Mouse (Mus musculus) stomach, embryonic 14.5 days (tissue): Measurements from ENCODE around the gene Sh3bp2. TPM values are rescaled to one million over a fixed set of nuclear protein-coding genes. Genes with fewer than 3 reads are reported as not detected.

Source experiments
- ATAC-seq: fragments of 200-750 bp; cut with Nextera tagmentation; 2 replicates; pipeline ENCODE4 v1.8.0; 2017; ENCODE audit warnings: low read depth, moderate TSS enrichment; ENCODE audit not compliant: insufficient number of reproducible peaks, insufficient read depth, low FRiP score
- H3K27ac ChIP-seq: fragments of 300-500 bp; sonication (generic); 2 replicates; pipeline ENCODE4 v1.5.1; 2014; ENCODE audit warnings: mild to moderate bottlenecking, low read length, moderate library complexity, mixed read lengths
- H3K27me3 ChIP-seq: fragments of 300-500 bp; sonication (generic); 2 replicates; pipeline ENCODE4 v1.6.1; 2014; ENCODE audit warnings: low read length, control low read depth, mixed read lengths; ENCODE audit not compliant: control insufficient read depth, insufficient read depth
- H3K36me3 ChIP-seq: fragments of 300-500 bp; sonication (generic); 2 replicates; pipeline ENCODE4 v1.6.1; 2014; ENCODE audit warnings: mild to moderate bottlenecking, control low read depth, low read length, moderate library complexity, mixed read lengths; ENCODE audit not compliant: control insufficient read depth, insufficient read depth
- H3K4me1 ChIP-seq: fragments of 300-500 bp; sonication (generic); 2 replicates; pipeline ENCODE4 v1.6.1; 2014; ENCODE audit warnings: low read length, control low read depth, mixed read lengths; ENCODE audit not compliant: control insufficient read depth, insufficient read depth
- H3K4me2 ChIP-seq: fragments of 300-500 bp; sonication (generic); replicated peaks from 2 replicates; pipeline ENCODE4 v1.6.1; 2014; ENCODE audit warnings: low read depth, low read length, control low read depth
- H3K4me3 ChIP-seq: fragments of 300-500 bp; sonication (generic); 2 replicates; pipeline ENCODE4 v1.5.1; 2014; ENCODE audit warnings: low read depth, low read length, control low read depth
- H3K9ac ChIP-seq: fragments of 300-500 bp; sonication (generic); replicated peaks from 2 replicates; pipeline ENCODE4 v1.6.1; 2014; ENCODE audit warnings: low read depth, mild to moderate bottlenecking, control low read depth, low read length, moderate library complexity, mixed read lengths
- H3K9me3 ChIP-seq: fragments of 300-500 bp; sonication (generic); 2 replicates; pipeline ENCODE4 v1.6.1; 2016; ENCODE audit warnings: low read depth, low read length, control low read depth; ENCODE audit not compliant: control insufficient read depth
- WGBS: fragments of 180-500 bp; shearing (Covaris S2); extraction: QIAGEN DNeasy Blood & Tissue Kit; methylation state at CpG from one replicate; pipeline ENCODE4 v1.1.7; 2014; 5-methylcytosine and 5-hydroxymethylcytosine counted together
- polyA plus RNA-seq: library from polyadenylated mRNA; unstranded; fragments of >200 nt; fragmentation: Nextera tagmentation; extraction: Ambion mirVana; gene quantifications from 2 replicates; pipeline ENCODE4 v1.2.1, GENCODE M21; 2014

The Sh3bp2 gene
- polyA plus RNA-seq: 8.5 and 9.4 TPM in 2 replicates

DNA sequence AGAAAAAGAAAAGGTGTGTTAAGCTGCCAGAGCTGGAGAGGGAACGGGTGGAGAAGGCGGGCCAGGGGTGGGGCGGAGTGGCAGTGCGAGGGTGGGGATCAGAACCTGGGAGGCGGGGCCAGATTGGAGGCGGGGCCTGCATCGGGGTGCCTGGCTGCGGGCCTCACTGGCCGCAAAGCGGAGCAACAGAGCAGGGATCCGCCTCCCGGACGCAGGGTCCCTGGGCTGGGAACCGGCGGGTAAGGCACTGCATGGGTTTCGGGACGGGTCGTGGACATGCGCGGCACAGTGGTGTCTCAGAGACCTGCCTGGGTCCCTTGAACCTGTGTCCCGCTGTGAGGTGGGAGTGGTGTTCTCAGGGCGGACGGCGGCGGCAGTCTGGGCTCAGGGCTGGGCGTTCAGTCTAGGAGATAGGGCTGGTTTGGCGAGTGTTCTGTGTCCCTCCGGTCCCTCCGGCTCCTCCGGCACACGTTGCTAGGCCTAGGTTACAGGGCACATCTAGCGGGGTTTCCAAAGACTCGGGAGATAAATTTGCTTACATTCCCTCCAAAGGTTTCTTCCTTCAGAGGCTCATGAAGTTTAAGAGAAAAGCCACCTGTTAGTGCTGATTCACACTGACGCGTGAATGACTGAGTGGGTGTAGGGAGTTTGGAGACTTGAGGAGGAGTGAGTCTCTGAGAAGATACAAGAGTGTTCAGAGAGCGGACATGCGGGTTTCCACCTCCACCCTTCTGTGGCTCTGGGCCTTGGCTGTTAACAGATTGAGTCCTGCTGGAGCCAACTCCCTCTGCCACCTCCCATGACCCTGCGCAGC is at the start of gene Sh3bp2:
Gene Sh3bp2 (plus strand): TSS at position 176 of the 814 bp plus-strand sequence.
- Histone ChIP-seq H3K4me1 (peaks cover 3% of the 10 kb centered on the region; the same call in 1 of the 2 replicates), H3K27ac (no peak within 1 kb of the TSS), H3K4me3 (peak within 1 kb of the TSS; percentile 48), H3K36me3 (no peaks in the 10 kb centered on the region), H3K27me3 (no peaks in the 10 kb centered on the region), H3K4me2 (peak within 1 kb of the TSS; percentile 62), H3K9ac (0 out of 2 replicates have a peak within 1 kb of the TSS, but pooled peaks have one; percentile 42), H3K9me3 (no peaks in the 10 kb centered on the region)
- peak; percentile 94 for ATAC-seq
- WGBS: 2% methylated on average over 38 of the region's 38 CpGs

DNA sequence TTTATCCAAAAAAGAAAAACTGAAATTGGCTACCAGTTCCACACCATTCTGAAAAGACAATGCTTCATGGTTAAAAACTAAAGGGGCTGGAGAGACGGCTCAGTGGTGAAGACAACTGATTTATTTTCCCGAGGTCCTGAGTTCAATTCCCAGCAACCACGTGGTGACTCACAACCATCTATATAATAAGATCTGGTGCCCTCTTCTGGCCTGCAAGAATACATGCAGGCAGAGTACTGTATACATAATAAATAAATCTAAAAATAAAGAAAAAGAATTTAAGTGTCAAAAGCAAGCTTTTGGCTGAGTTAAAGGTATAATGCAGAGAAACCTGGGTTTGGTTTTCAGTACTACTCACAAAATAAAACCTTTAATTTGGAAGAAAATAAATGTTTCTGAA is 44.7 kb upstream of the Sh3bp2 start:
- H3K9ac ChIP-seq: no peak overlapping the region
- no peak overlapping the region for H3K4me2 ChIP-seq
- peaks cover 60% of the 10 kb centered on the region for H3K36me3 ChIP-seq
- H3K9me3 ChIP-seq: no peaks in the 10 kb centered on the region
- H3K27me3 ChIP-seq: no peaks in the 10 kb centered on the region
- no peaks in the 10 kb centered on the region for H3K4me1 ChIP-seq
- 86% methylated on average over 3 of the region's 3 CpGs for WGBS
- ATAC-seq: no peak
- H3K4me3 ChIP-seq: no peak overlapping the region
- H3K27ac ChIP-seq: no peak overlapping the region

DNA sequence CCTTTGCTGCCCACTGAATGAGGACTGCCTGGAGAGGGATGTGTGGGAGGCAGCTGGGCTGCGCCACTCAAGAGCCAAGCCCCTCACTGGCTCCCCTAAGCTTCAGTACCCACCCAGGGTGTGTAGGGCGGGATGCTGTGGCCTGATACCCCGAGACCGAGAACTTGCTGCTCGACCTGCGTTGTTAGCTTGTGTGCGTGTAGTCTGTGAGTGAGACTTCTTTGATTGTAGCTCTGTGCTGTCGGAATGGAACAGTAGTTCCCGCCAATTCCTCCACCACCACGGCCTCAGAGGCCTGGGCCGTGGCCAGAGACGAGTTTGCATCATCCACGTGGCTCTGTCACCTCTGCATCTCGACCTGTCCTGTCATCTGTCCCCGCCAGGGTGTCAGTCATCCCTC is 39.9 kb upstream of the Sh3bp2 start:
- 91% methylated on average over 15 of the region's 15 CpGs for WGBS
- ATAC-seq: no peak
- no peaks in the 10 kb centered on the region for H3K27me3 ChIP-seq
- no peak overlapping the region for H3K4me3 ChIP-seq
- no peaks in the 10 kb centered on the region for H3K4me1 ChIP-seq
- H3K9ac ChIP-seq: no peak overlapping the region
- peaks cover 24% of the 10 kb centered on the region for H3K36me3 ChIP-seq
- H3K4me2 ChIP-seq: no peak overlapping the region
- H3K27ac ChIP-seq: no peak overlapping the region
- H3K9me3 ChIP-seq: no peaks in the 10 kb centered on the region

DNA sequence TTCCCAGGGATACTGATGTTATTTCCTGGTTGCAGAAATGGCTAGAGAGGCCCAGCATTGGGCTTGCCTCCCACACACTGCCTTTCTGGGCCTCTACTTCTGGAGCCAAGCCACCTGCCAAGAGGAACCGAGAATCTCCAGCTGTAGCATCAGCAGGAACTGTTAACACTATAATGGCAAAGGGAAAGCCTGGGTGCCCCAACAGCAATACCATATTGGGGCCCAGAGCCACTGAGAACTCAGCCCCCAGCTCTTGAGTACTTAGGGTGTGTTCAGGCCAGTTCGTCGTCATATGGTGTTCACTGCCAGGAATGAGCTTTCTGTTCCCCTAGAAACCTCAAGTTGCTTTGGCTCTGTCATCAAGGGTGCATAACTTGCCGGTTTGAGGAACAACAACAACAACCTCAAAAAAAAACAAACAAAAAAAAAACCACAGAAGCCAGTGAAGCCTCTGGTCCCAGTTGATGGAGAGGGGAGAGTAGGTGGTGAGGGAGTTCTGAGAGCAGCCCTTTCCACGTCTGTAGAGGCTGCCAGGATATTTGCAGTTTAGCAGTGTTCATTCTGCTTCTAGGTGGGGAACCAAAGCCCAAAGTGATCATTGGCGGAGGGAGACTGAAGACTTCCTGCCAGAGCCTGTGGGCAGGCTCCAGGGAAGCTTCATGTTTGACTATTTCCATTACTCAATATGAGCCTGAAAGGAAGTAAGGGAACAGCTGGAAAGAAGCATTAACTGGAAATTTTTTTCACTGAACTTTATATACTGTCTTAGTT is 38.1 kb upstream of the Sh3bp2 start:
- Histone ChIP-seq H3K4me3 (no peak overlapping the region), H3K9ac (no peak overlapping the region), H3K4me2 (no peak overlapping the region), H3K9me3 (no peaks in the 10 kb centered on the region), H3K27me3 (no peaks in the 10 kb centered on the region), H3K4me1 (no peaks in the 10 kb centered on the region), H3K27ac (no peak overlapping the region), H3K36me3 (peaks cover 17% of the 10 kb centered on the region)
- ATAC-seq: no peak
- WGBS: 63% methylated on average over 6 of the region's 6 CpGs

DNA sequence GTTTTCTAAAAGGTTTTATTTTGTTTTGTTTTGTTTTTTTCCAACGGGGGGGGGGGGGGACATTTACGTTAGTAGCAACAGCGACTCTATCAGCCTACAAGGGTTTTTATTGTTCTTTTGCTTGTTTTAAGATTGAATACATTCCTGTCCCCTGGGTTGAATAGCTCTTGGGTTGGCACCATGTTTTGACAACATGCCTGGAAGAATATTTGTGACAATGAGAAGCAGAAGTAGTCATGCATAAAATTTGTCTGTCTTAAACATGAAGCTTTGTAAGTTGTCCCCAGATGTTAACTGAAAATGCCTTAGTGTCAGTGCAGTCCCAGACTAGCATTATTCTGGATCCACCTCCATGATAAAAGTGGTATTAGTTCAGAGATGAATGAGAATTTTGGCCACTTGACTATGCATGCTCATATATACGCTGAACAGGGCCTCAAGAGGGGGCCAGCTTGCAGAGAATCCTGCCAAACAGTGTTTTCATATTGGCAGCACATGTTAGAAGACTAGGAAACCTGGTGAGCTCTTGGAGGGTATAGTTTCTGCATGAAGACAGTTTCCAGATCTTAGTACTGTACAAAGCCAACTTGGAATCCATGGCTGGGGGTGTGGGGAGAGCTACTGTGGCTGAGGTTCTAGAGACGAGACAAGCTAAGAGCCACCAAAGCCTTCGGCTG is 36.8 kb upstream of the Sh3bp2 start:
- H3K4me3 ChIP-seq: no peak overlapping the region
- H3K4me1 ChIP-seq: no peaks in the 10 kb centered on the region
- H3K36me3 ChIP-seq: peaks cover 17% of the 10 kb centered on the region
- H3K9me3 ChIP-seq: no peaks in the 10 kb centered on the region
- no peak for ATAC-seq
- H3K4me2 ChIP-seq: no peak overlapping the region
- H3K27ac ChIP-seq: no peak overlapping the region
- no peaks in the 10 kb centered on the region for H3K27me3 ChIP-seq
- H3K9ac ChIP-seq: no peak overlapping the region
- 80% methylated on average over 6 of the region's 6 CpGs for WGBS

DNA sequence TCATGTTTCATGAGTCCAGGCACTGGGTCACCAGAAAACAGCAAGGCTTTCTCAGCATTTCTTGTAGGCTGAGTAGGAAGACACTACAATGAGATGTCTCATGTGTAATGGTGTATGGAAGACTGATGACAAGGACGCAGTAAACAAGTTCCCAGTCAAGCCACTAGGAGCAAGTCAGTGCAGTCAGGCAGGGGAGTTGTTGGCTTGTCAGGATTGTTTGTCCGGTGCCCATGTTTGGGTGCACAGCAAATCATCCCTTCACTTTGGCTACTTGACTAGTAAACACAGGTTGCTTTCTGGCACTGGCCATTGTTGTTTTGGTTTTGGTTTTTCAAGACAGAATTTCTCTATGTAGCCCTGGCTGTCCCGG is 36.2 kb upstream of the Sh3bp2 start:
- ATAC-seq: no peak
- H3K27me3 ChIP-seq: no peaks in the 10 kb centered on the region
- no peaks in the 10 kb centered on the region for H3K9me3 ChIP-seq
- H3K27ac ChIP-seq: no peak overlapping the region
- H3K36me3 ChIP-seq: peaks cover 17% of the 10 kb centered on the region
- no peak overlapping the region for H3K9ac ChIP-seq
- H3K4me1 ChIP-seq: no peaks in the 10 kb centered on the region
- H3K4me3 ChIP-seq: no peak overlapping the region
- 94% methylated on average over 3 of the region's 3 CpGs for WGBS
- no peak overlapping the region for H3K4me2 ChIP-seq

DNA sequence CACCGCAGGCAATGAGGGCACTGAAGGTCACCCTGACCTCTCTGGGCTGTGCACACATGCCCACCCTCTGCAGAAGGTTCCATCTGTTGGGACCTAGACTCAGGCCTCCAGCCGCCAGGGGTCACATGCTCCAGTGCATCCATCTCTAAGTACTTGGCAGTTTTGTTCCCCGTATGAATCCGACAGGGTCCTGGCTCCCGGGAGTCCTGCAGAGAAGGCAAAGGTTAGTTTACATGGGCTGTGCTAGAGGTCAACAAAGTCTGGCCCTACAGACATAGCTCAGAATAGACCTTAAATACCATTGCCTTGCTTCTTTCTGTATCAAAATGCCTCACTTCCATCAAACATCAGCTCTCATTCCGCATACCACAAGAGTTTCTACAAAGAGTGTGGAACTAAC is 28.9 kb upstream of the Sh3bp2 start:
- Histone ChIP-seq H3K4me3 (no peak overlapping the region), H3K27me3 (no peaks in the 10 kb centered on the region), H3K9me3 (no peaks in the 10 kb centered on the region), H3K27ac (no peak overlapping the region), H3K9ac (no peak overlapping the region), H3K36me3 (0 out of 2 replicates have a peak, but pooled peaks cover 4% of the 10 kb centered on the region), H3K4me2 (no peak overlapping the region), H3K4me1 (no peaks in the 10 kb centered on the region)
- ATAC-seq: no peak
- WGBS: 50% methylated on average over 6 of the region's 6 CpGs

DNA sequence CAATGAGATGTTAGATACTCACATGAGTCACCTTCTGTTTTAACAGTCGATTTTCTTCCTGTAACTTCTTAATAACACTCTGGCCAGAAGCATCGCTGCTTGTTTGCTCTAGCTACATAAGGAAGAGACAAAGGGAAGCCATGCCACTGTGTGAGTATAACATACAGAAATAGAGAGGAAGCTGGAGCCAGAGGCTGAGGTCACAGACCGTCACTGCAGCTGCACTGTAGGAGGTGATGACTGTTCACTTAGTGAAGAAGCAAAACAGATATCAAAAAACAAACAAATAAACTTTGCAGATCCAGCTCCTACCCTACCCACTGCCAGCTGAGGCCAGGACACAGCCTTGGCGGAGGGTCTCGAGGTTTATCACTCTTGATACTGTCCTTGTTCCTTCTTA is 24.8 kb upstream of the Sh3bp2 start:
- H3K9me3 ChIP-seq: no peaks in the 10 kb centered on the region
- no peaks in the 10 kb centered on the region for H3K27me3 ChIP-seq
- no peak for ATAC-seq
- H3K27ac ChIP-seq: no peak overlapping the region
- H3K4me1 ChIP-seq: no peaks in the 10 kb centered on the region
- H3K9ac ChIP-seq: no peak overlapping the region
- no peak overlapping the region for H3K4me2 ChIP-seq
- H3K36me3 ChIP-seq: peaks cover 8% of the 10 kb centered on the region
- 75% methylated on average over 5 of the region's 5 CpGs for WGBS
- no peak overlapping the region for H3K4me3 ChIP-seq
